Mouse (Mus musculus) stomach, embryonic 15.5 days (tissue): Measurements from ENCODE around the gene Upp2. TPM values are rescaled to one million over a fixed set of nuclear protein-coding genes. Genes with fewer than 3 reads are reported as not detected.

Experiments
- ATAC-seq: fragments of 200-750 bp; cut with Nextera tagmentation; 2 replicates; pipeline ENCODE4 v1.8.0; 2017; ENCODE audit warnings: low read depth, moderate number of reproducible peaks, moderate TSS enrichment; ENCODE audit not compliant: insufficient read depth, low FRiP score
- H3K27ac ChIP-seq: fragments of 300-500 bp; sonication (generic); 2 replicates; pipeline ENCODE4 v1.5.1; 2015; ENCODE audit warnings: mild to moderate bottlenecking, inconsistent platforms
- H3K27me3 ChIP-seq: fragments of 300-500 bp; sonication (generic); replicated peaks from 2 replicates; pipeline ENCODE4 v1.6.1; 2015; ENCODE audit warnings: inconsistent platforms
- H3K36me3 ChIP-seq: fragments of 300-500 bp; sonication (generic); 2 replicates; pipeline ENCODE4 v1.6.1; 2015; ENCODE audit warnings: inconsistent platforms
- H3K4me1 ChIP-seq: fragments of 300-500 bp; sonication (generic); 2 replicates; pipeline ENCODE4 v1.6.1; 2015; ENCODE audit warnings: inconsistent platforms
- H3K4me2 ChIP-seq: fragments of 300-500 bp; sonication (generic); 2 replicates; pipeline ENCODE4 v1.6.1; 2015; ENCODE audit warnings: mild to moderate bottlenecking, inconsistent platforms
- H3K4me3 ChIP-seq: fragments of 300-500 bp; sonication (generic); replicated peaks from 2 replicates; pipeline ENCODE4 v1.5.1; 2015; ENCODE audit warnings: inconsistent platforms
- H3K9ac ChIP-seq: fragments of 300-500 bp; sonication (generic); 2 replicates; pipeline ENCODE4 v1.6.1; 2015; ENCODE audit warnings: inconsistent platforms
- H3K9me3 ChIP-seq: fragments of 300-500 bp; sonication (generic); 2 replicates; pipeline ENCODE4 v1.6.1; 2016; ENCODE audit warnings: inconsistent platforms
- WGBS: fragments of 180-500 bp; shearing (Covaris S2); methylation state at CpG from one replicate; pipeline ENCODE4 v1.1.7; 2015; 5-methylcytosine and 5-hydroxymethylcytosine counted together
- polyA plus RNA-seq: library from polyadenylated mRNA; unstranded; fragments of >200 nt; fragmentation: Nextera tagmentation; extraction: Ambion mirVana; gene quantifications from 2 replicates; pipeline ENCODE4 v1.2.1, GENCODE M21; 2015

Gene Upp2
- polyA plus RNA-seq, 1 experiment from 2014 or later: 7.1 TPM

GRCm38 (mm10) chr2:58595350-58595749 is 28.3 kb downstream of the Upp2 start:
- 28% methylated on average over 9 of the region's 9 CpGs for WGBS
- no peaks in the 10 kb centered on the region for H3K27me3 ChIP-seq
- H3K36me3 ChIP-seq: no peaks in the 10 kb centered on the region
- no peak overlapping the region for H3K4me3 ChIP-seq
- H3K9me3 ChIP-seq: no peaks in the 10 kb centered on the region
- no peak overlapping the region; the same call in 1 of the 2 replicates for H3K4me2 ChIP-seq
- H3K4me1 ChIP-seq: 0 out of 2 replicates have a peak, but pooled peaks cover 2% of the 10 kb centered on the region
- no peak overlapping the region for H3K9ac ChIP-seq
- no peak for ATAC-seq
- peak overlapping the region; percentile 54 for H3K27ac ChIP-seq

- WGBS: 80% methylated on average over 17 of the region's 17 CpGs
- Histone ChIP-seq H3K4me2 (no peak overlapping the region), H3K36me3 (no peaks in the 10 kb centered on the region), H3K27me3 (no peaks in the 10 kb centered on the region), H3K4me3 (no peak overlapping the region), H3K4me1 (0 out of 2 replicates have a peak, but pooled peaks cover 2% of the 10 kb centered on the region), H3K27ac (no peak overlapping the region), H3K9ac (no peak overlapping the region), H3K9me3 (no peaks in the 10 kb centered on the region)
- ATAC-seq: no peak
Observed at GRCm38 (mm10) chr2:58596774-58597342, 29.8 kb downstream of the Upp2 start.

GRCm38 (mm10) chr2:58597556-58597955 is 30.5 kb downstream of the Upp2 start:
- Histone ChIP-seq H3K4me1 (0 out of 2 replicates have a peak, but pooled peaks cover 2% of the 10 kb centered on the region), H3K4me3 (no peak overlapping the region), H3K9ac (no peak overlapping the region), H3K27me3 (no peaks in the 10 kb centered on the region), H3K36me3 (no peaks in the 10 kb centered on the region), H3K27ac (no peak overlapping the region), H3K9me3 (no peaks in the 10 kb centered on the region), H3K4me2 (no peak overlapping the region)
- no peak for ATAC-seq
- 97% methylated on average over 3 of the region's 3 CpGs for WGBS

GRCm38 (mm10) chr2:58599639-58600038 is 32.5 kb downstream of the Upp2 start:
- no peak overlapping the region for H3K9ac ChIP-seq
- H3K36me3 ChIP-seq: no peaks in the 10 kb centered on the region
- no peak overlapping the region for H3K27ac ChIP-seq
- no peaks in the 10 kb centered on the region for H3K9me3 ChIP-seq
- 88% methylated on average over 6 of the region's 6 CpGs for WGBS
- no peak overlapping the region for H3K4me3 ChIP-seq
- 0 out of 2 replicates have a peak, but pooled peaks cover 2% of the 10 kb centered on the region for H3K4me1 ChIP-seq
- H3K4me2 ChIP-seq: no peak overlapping the region
- H3K27me3 ChIP-seq: no peaks in the 10 kb centered on the region
- ATAC-seq: no peak

- Histone ChIP-seq H3K27me3 (no peaks in the 10 kb centered on the region), H3K36me3 (no peaks in the 10 kb centered on the region), H3K4me2 (no peak overlapping the region), H3K4me3 (no peak overlapping the region), H3K4me1 (no peaks in the 10 kb centered on the region), H3K9me3 (no peaks in the 10 kb centered on the region), H3K9ac (no peak overlapping the region), H3K27ac (no peak overlapping the region)
- 86% methylated on average over 4 of the region's 4 CpGs for WGBS
- no peak for ATAC-seq
Observed at GRCm38 (mm10) chr2:58601382-58601781, 34.3 kb downstream of the Upp2 start.

- Histone ChIP-seq H3K4me1 (no peaks in the 10 kb centered on the region), H3K9me3 (no peaks in the 10 kb centered on the region), H3K4me3 (no peak overlapping the region), H3K4me2 (no peak overlapping the region), H3K36me3 (no peaks in the 10 kb centered on the region), H3K27me3 (no peaks in the 10 kb centered on the region), H3K9ac (no peak overlapping the region), H3K27ac (no peak overlapping the region)
- 85% methylated on average over 3 of the region's 3 CpGs for WGBS
- ATAC-seq: no peak
Observed at GRCm38 (mm10) chr2:58603379-58603778, 36.3 kb downstream of the Upp2 start.

GRCm38 (mm10) chr2:58604791-58605190 is 37.7 kb downstream of the Upp2 start:
- no peak overlapping the region for H3K4me3 ChIP-seq
- 89% methylated on average over 3 of the region's 3 CpGs for WGBS
- no peak overlapping the region for H3K4me2 ChIP-seq
- no peaks in the 10 kb centered on the region for H3K4me1 ChIP-seq
- no peaks in the 10 kb centered on the region for H3K36me3 ChIP-seq
- no peak overlapping the region for H3K9ac ChIP-seq
- no peaks in the 10 kb centered on the region for H3K9me3 ChIP-seq
- ATAC-seq: no peak
- H3K27me3 ChIP-seq: no peaks in the 10 kb centered on the region
- H3K27ac ChIP-seq: no peak overlapping the region

GRCm38 (mm10) chr2:58613720-58614119 is 46.6 kb downstream of the Upp2 start:
- Histone ChIP-seq H3K4me2 (no peak overlapping the region), H3K4me3 (no peak overlapping the region), H3K4me1 (no peaks in the 10 kb centered on the region), H3K9me3 (no peaks in the 10 kb centered on the region), H3K27ac (no peak overlapping the region), H3K9ac (no peak overlapping the region), H3K27me3 (no peaks in the 10 kb centered on the region), H3K36me3 (no peaks in the 10 kb centered on the region)
- ATAC-seq: no peak
- 61% methylated on average over 3 of the region's 3 CpGs for WGBS

GRCm38 (mm10) chr2:58614851-58615250 is 47.8 kb downstream of the Upp2 start:
- Histone ChIP-seq H3K27ac (no peak overlapping the region), H3K4me3 (no peak overlapping the region), H3K4me1 (no peaks in the 10 kb centered on the region), H3K36me3 (no peaks in the 10 kb centered on the region), H3K9ac (no peak overlapping the region), H3K9me3 (no peaks in the 10 kb centered on the region), H3K4me2 (no peak overlapping the region), H3K27me3 (no peaks in the 10 kb centered on the region)
- 96% methylated on average over 8 of the region's 8 CpGs for WGBS
- no peak for ATAC-seq

GRCm38 (mm10) chr2:58615766-58616165 is 48.7 kb downstream of the Upp2 start:
- H3K4me2 ChIP-seq: no peak overlapping the region
- no peaks in the 10 kb centered on the region for H3K27me3 ChIP-seq
- no peak for ATAC-seq
- no peaks in the 10 kb centered on the region for H3K36me3 ChIP-seq
- no peaks in the 10 kb centered on the region for H3K9me3 ChIP-seq
- H3K27ac ChIP-seq: no peak overlapping the region
- H3K4me1 ChIP-seq: no peaks in the 10 kb centered on the region
- WGBS: 89% methylated on average over 5 of the region's 5 CpGs
- H3K9ac ChIP-seq: no peak overlapping the region
- no peak overlapping the region for H3K4me3 ChIP-seq

GRCm38 (mm10) chr2:58625186-58625585 is 58.1 kb downstream of the Upp2 start:
- Histone ChIP-seq H3K4me3 (no peak overlapping the region), H3K9me3 (no peaks in the 10 kb centered on the region), H3K27ac (no peak overlapping the region), H3K4me1 (no peaks in the 10 kb centered on the region), H3K9ac (no peak overlapping the region), H3K36me3 (no peaks in the 10 kb centered on the region), H3K4me2 (no peak overlapping the region), H3K27me3 (no peaks in the 10 kb centered on the region)
- no peak for ATAC-seq
- 83% methylated on average over 12 of the region's 12 CpGs for WGBS

GRCm38 (mm10) chr2:58625681-58626080 is 58.6 kb downstream of the Upp2 start:
- Histone ChIP-seq H3K36me3 (no peaks in the 10 kb centered on the region), H3K27ac (no peak overlapping the region), H3K4me1 (no peaks in the 10 kb centered on the region), H3K9me3 (no peaks in the 10 kb centered on the region), H3K27me3 (no peaks in the 10 kb centered on the region), H3K4me3 (no peak overlapping the region), H3K9ac (no peak overlapping the region), H3K4me2 (no peak overlapping the region)
- WGBS: 38% methylated on average over 2 of the region's 2 CpGs
- ATAC-seq: no peak
